Mouse (Mus musculus): ENCODE measurements around the gene Tmem62. TPM values are rescaled to one million over a fixed set of nuclear protein-coding genes. Genes with fewer than 3 reads are reported as not detected.
"Not testable (repeated sequence)": the region's sequence is repeated elsewhere in the genome, so short reads cannot be mapped to it uniquely, and the experiment has no call there.

Gene Tmem62
- polyA plus RNA-seq, 1 experiment from 2014 or later, result 4.6 TPM

DNA sequence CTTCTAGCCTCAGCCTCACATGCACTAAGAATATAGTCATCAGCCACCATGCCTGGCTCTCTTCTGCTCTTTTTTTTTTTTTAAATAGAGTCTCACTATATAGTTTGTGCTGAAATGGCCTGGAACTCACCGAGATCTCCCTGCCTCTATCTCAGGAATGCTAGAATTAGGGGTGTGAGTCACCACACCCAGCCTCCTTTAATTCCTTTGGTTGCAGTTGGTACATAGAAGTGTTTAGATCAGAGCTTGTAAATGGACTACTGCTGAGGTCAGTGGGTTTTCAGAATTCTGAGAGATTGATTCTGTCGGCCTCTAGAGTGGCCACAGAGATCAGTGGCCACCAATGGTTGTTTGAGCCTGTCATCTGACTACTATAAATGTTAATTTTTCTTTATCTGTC lies 4.0 kb downstream of the Tmem62 start:
- H3K27me3 ChIP-seq (ENCODE audit: control insufficient read depth, insufficient read depth, low read depth, low read length), result no peaks in the 10 kb centered on the region
- H3K9ac ChIP-seq (ENCODE audit: low read length), result no peak overlapping the region
- no peak overlapping the region for H3K4me3 ChIP-seq (ENCODE audit: low read length)
- WGBS, result 46% methylated on average over 2 of the region's 2 CpGs
- no peak overlapping the region for H3K4me2 ChIP-seq (ENCODE audit: low read depth, low read length)
- H3K36me3 ChIP-seq (ENCODE audit: control insufficient read depth, insufficient read depth, low read length), result no peaks in the 10 kb centered on the region
- no peaks in the 10 kb centered on the region for H3K9me3 ChIP-seq (ENCODE audit: control insufficient read depth, low read length)
- no peak for ATAC-seq (ENCODE audit: low read depth)
- no peaks in the 10 kb centered on the region for H3K4me1 ChIP-seq (replicated peaks; ENCODE audit: control insufficient read depth, insufficient read depth, low read length)
- H3K27ac ChIP-seq (ENCODE audit: low read length), result no peak overlapping the region

DNA sequence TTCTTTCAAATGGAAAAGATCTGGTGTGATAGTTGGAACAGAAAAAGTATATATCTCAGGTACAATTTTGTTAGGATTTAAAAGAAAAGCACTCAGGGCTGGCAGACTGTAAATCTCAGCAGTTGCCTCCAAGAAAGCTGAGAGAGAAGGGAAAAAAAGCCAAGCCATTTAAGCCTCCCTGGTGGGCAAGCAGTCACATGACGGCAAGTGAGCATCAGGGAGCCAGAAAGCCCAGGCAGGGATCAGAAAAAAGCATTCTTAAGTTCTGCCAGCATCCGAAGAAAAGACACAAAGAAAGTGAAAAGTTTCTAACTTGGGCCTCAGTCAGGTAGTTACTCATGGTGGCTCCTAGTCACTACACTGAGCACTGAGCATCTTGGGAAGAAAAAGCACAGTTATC lies 6.8 kb downstream of the Tmem62 start:
- H3K4me1 ChIP-seq (replicated peaks; ENCODE audit: control insufficient read depth, insufficient read depth, low read length), result no peaks in the 10 kb centered on the region
- H3K9ac ChIP-seq (ENCODE audit: low read length), result no peak overlapping the region
- no peaks in the 10 kb centered on the region for H3K36me3 ChIP-seq (ENCODE audit: control insufficient read depth, insufficient read depth, low read length)
- no peaks in the 10 kb centered on the region for H3K27me3 ChIP-seq (ENCODE audit: control insufficient read depth, insufficient read depth, low read depth, low read length)
- no peak overlapping the region for H3K27ac ChIP-seq (ENCODE audit: low read length)
- 47% methylated on average over 2 of the region's 2 CpGs for WGBS
- no peak overlapping the region for H3K4me2 ChIP-seq (ENCODE audit: low read depth, low read length)
- H3K4me3 ChIP-seq (ENCODE audit: low read length), result no peak overlapping the region
- no peaks in the 10 kb centered on the region for H3K9me3 ChIP-seq (ENCODE audit: control insufficient read depth, low read length)
- no peak for ATAC-seq (ENCODE audit: low read depth)

DNA sequence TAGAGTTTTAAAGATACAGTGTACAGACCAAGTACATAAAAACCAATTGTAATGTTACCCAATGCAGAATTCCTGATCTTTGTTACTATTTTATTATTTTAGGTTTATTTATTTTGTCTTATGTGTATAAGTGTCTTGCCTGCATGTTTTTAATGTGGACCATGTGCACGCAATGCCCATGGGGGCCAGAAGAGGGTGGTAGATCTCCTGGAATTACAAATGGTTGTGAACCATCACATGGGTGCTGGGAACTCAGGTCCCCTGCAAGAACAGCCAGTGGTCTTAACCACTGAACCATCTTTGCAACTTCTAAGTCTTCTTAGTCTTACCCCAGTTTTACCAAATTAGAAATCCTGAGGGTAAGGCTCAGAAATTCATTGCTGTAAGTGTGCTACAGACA lies 8.4 kb downstream of the Tmem62 start:
- ATAC-seq (ENCODE audit: low read depth), result no peak
- Histone ChIP-seq H3K4me1 (replicated peaks; ENCODE audit: control insufficient read depth, insufficient read depth, low read length) (no peaks in the 10 kb centered on the region), H3K9me3 (ENCODE audit: control insufficient read depth, low read length) (no peaks in the 10 kb centered on the region), H3K4me2 (ENCODE audit: low read depth, low read length) (no peak overlapping the region), H3K9ac (ENCODE audit: low read length) (no peak overlapping the region), H3K27ac (ENCODE audit: low read length) (no peak overlapping the region), H3K4me3 (ENCODE audit: low read length) (no peak overlapping the region), H3K27me3 (ENCODE audit: control insufficient read depth, insufficient read depth, low read depth, low read length) (no peaks in the 10 kb centered on the region), H3K36me3 (ENCODE audit: control insufficient read depth, insufficient read depth, low read length) (no peaks in the 10 kb centered on the region)
- 94% methylated on average over 1 of the region's 1 CpGs for WGBS

DNA sequence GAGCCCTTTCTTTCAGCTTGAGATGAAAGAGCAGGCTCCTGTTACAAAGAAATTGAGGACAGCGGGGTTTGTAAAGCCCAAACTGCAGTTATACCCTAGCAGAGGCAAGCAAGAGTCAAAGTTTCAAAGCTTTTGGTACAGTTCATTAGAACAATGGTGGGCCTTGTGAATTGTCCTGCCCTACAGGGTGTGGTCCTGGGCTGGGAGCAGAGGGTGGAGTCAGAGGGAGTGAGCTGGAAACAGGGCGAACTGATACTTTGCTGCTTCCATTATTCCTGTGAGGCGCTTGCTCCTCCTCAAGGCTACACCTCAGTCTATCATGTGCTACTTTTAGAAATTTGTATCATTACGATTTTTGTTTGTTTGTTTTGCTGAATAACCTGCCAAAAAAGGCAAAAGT lies 14.4 kb downstream of the Tmem62 start:
- no peak overlapping the region for H3K4me3 ChIP-seq (ENCODE audit: low read length)
- 61% methylated on average over 4 of the region's 4 CpGs for WGBS
- H3K36me3 ChIP-seq (ENCODE audit: control insufficient read depth, insufficient read depth, low read length), result no peaks in the 10 kb centered on the region
- H3K9ac ChIP-seq (ENCODE audit: low read length), result no peak overlapping the region
- no peaks in the 10 kb centered on the region for H3K27me3 ChIP-seq (ENCODE audit: control insufficient read depth, insufficient read depth, low read depth, low read length)
- no peaks in the 10 kb centered on the region for H3K9me3 ChIP-seq (ENCODE audit: control insufficient read depth, low read length)
- no peak for ATAC-seq (ENCODE audit: low read depth)
- no peak overlapping the region for H3K27ac ChIP-seq (ENCODE audit: low read length)
- no peak overlapping the region for H3K4me2 ChIP-seq (ENCODE audit: low read depth, low read length)
- no peaks in the 10 kb centered on the region for H3K4me1 ChIP-seq (replicated peaks; ENCODE audit: control insufficient read depth, insufficient read depth, low read length)

DNA sequence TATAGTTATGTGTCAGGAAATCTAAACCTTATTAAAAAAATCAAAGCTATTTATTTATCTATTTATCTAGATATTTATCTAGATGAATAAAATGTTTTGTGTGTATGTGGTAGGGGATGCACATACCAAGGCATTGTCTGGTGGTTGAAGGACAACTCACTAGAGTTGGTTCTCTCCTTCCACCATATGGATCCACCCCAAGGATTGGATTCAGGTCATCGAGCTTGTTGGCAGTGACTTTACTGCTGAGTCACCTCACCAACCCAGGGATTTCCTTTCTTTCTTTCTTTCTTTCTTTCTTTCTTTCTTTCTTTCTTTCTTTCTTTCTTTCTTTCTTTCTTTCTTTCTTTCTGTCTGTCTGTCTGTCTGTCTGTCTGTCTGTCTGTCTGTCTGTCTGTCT lies 19.8 kb downstream of the Tmem62 start:
- H3K4me2 ChIP-seq (ENCODE audit: low read depth, low read length); H3K36me3 ChIP-seq (ENCODE audit: control insufficient read depth, insufficient read depth, low read length); H3K27me3 ChIP-seq (ENCODE audit: control insufficient read depth, insufficient read depth, low read depth, low read length); H3K9me3 ChIP-seq (ENCODE audit: control insufficient read depth, low read length); ATAC-seq (ENCODE audit: low read depth); H3K9ac ChIP-seq (ENCODE audit: low read length); H3K4me3 ChIP-seq (ENCODE audit: low read length); H3K4me1 ChIP-seq (replicated peaks; ENCODE audit: control insufficient read depth, insufficient read depth, low read length); H3K27ac ChIP-seq (ENCODE audit: low read length): not testable (repeated sequence)
- WGBS, result 54% methylated on average over 1 of the region's 1 CpGs

DNA sequence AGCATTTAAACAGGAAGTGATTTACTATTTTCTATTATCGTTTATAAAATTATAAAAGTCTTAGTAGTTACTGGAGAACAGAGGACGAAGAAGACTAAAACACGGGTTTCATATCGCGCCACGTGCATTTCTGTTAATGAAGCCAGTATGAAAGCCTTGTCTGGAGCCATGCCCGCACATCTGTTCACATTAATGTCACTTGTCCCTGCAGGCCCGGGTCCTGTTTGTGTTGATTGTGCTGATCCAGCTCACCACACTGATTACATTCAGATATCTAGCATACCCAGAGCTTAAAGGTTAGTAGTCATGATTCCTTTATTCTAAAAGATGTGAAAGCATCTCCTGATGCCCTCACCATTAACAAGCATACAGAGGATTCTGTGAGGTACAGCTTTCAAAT lies 22.0 kb downstream of the Tmem62 start:
- no peak overlapping the region for H3K4me3 ChIP-seq (ENCODE audit: low read length)
- no peaks in the 10 kb centered on the region for H3K4me1 ChIP-seq (replicated peaks; ENCODE audit: control insufficient read depth, insufficient read depth, low read length)
- H3K27ac ChIP-seq (ENCODE audit: low read length), result no peak overlapping the region
- WGBS, result 77% methylated on average over 8 of the region's 8 CpGs
- H3K4me2 ChIP-seq (ENCODE audit: low read depth, low read length), result no peak overlapping the region
- ATAC-seq (ENCODE audit: low read depth), result no peak
- H3K9ac ChIP-seq (ENCODE audit: low read length), result no peak overlapping the region
- H3K9me3 ChIP-seq (ENCODE audit: control insufficient read depth, low read length), result no peaks in the 10 kb centered on the region
- no peaks in the 10 kb centered on the region for H3K27me3 ChIP-seq (ENCODE audit: control insufficient read depth, insufficient read depth, low read depth, low read length)
- no peaks in the 10 kb centered on the region for H3K36me3 ChIP-seq (ENCODE audit: control insufficient read depth, insufficient read depth, low read length)

DNA sequence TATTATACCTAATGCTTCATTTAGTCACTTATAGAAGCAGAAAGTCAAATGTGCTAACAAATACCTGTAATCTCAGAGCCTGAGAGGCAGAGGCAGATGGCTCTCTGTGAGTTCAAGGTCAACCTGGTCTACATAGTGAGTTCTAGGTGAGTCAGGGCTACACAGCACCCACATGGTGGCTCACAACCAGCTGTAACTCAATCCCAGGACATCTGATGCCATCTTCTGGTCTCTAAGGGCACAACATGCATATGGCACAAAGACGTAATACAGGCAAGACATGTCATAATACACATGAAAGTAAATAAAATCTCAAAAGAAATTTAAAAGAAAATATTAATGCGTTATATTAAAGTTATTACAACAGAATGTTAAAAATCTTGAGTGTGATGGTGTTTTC lies 26.8 kb downstream of the Tmem62 start:
- no peak for ATAC-seq (ENCODE audit: low read depth)
- Histone ChIP-seq H3K27me3 (ENCODE audit: control insufficient read depth, insufficient read depth, low read depth, low read length) (no peaks in the 10 kb centered on the region), H3K4me3 (ENCODE audit: low read length) (no peak overlapping the region), H3K4me2 (ENCODE audit: low read depth, low read length) (no peak overlapping the region), H3K36me3 (ENCODE audit: control insufficient read depth, insufficient read depth, low read length) (no peaks in the 10 kb centered on the region), H3K9me3 (ENCODE audit: control insufficient read depth, low read length) (no peaks in the 10 kb centered on the region), H3K27ac (ENCODE audit: low read length) (no peak overlapping the region), H3K4me1 (replicated peaks; ENCODE audit: control insufficient read depth, insufficient read depth, low read length) (peaks cover under 1% of the 10 kb centered on the region), H3K9ac (ENCODE audit: low read length) (no peak overlapping the region)
- whole genome bisulfite sequencing, result 64% methylated on average over 2 of the region's 2 CpGs

DNA sequence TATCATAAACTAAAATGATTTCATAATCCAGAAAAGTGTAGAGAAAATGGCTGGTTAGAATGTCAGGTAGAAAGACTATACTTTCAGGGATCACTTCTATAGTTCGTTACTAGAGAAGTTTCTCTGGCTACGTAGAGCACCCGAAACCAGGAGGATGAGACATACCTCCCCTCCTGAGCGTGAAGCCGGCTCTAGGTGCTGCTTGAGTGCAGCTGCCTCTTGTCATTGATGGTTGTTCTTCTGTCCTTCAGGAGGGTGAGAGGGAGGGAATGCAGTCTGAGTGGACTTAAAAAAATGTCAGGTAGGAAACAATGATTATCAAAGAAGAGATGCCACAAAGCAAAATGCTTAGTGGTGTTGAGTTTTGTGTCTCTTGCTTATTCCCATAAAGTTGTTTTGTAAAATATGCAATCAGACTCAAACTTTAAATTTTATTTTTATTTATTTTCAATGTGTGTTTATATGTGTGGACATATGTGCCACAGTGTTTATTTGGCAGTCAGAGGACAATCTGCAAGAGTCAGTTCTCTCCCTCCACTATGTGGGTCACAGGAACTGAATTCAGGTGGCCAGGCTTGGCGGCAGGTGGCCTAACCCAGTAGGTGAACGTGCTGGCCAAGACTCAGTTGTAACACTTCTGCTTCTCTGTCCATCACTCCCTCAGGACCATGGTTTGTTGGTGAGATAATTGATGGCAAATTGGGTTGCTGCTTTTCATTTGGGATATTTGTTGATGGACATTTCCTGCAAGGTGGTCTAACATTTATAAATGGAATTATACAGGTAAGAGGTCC lies 27.4 kb downstream of the Tmem62 start:
- Histone ChIP-seq H3K27me3 (ENCODE audit: control insufficient read depth, insufficient read depth, low read depth, low read length) (no peaks in the 10 kb centered on the region), H3K4me2 (ENCODE audit: low read depth, low read length) (no peak overlapping the region), H3K27ac (ENCODE audit: low read length) (no peak overlapping the region), H3K4me1 (replicated peaks; ENCODE audit: control insufficient read depth, insufficient read depth, low read length) (peaks cover 7% of the 10 kb centered on the region), H3K9me3 (ENCODE audit: control insufficient read depth, low read length) (no peaks in the 10 kb centered on the region), H3K36me3 (ENCODE audit: control insufficient read depth, insufficient read depth, low read length) (no peaks in the 10 kb centered on the region), H3K4me3 (ENCODE audit: low read length) (no peak overlapping the region), H3K9ac (ENCODE audit: low read length) (no peak overlapping the region)
- 77% methylated on average over 7 of the region's 7 CpGs for WGBS
- ATAC-seq (ENCODE audit: low read depth), result no peak

DNA sequence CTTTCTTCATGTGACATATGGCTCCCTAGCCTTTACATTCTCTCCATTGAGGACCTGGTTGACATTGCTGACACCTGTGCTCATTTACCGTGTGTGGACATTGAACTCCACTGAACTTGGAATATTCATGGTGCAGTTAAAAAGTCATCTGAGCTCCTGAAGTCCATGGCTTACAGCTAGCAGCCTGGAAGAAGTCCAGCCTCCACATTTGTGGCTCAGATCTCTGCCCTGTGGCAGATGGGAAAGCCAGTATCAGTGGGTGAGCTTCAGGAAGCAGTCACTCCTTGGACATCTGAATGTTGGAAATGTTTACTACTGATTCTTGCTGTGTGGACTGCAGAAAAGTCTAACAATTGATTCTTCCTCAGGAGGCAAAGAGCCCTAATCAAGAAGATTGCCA lies 30.2 kb downstream of the Tmem62 start:
- Histone ChIP-seq H3K36me3 (ENCODE audit: control insufficient read depth, insufficient read depth, low read length) (no peaks in the 10 kb centered on the region), H3K27ac (ENCODE audit: low read length) (no peak overlapping the region)
- no peak for ATAC-seq (ENCODE audit: low read depth)

More for the DNA sequence above, 30.2 kb downstream of the Tmem62 start:
- no peak overlapping the region for H3K4me3 ChIP-seq (ENCODE audit: low read length)
- no peak overlapping the region for H3K9ac ChIP-seq (ENCODE audit: low read length)
- H3K4me2 ChIP-seq (ENCODE audit: low read depth, low read length), result no peak overlapping the region
- 82% methylated on average over 1 of the region's 1 CpGs for WGBS
- no peaks in the 10 kb centered on the region for H3K27me3 ChIP-seq (ENCODE audit: control insufficient read depth, insufficient read depth, low read depth, low read length)
- H3K9me3 ChIP-seq (ENCODE audit: control insufficient read depth, low read length), result no peaks in the 10 kb centered on the region
- H3K4me1 ChIP-seq (replicated peaks; ENCODE audit: control insufficient read depth, insufficient read depth, low read length), result peaks cover 9% of the 10 kb centered on the region
